Mouse (Mus musculus) monocyte, adult 2 months (primary cell): Measurements from ENCODE around the gene Traf2.

Experiments
- DNase-seq, 2 experiments: peaks; one replicate each; pipeline ENCODE4 v3.0.0; 2022; ENCODE audit warnings: low spot score in 2 of 2, low read depth in 1 of 2

Traf2 gene

DNA sequence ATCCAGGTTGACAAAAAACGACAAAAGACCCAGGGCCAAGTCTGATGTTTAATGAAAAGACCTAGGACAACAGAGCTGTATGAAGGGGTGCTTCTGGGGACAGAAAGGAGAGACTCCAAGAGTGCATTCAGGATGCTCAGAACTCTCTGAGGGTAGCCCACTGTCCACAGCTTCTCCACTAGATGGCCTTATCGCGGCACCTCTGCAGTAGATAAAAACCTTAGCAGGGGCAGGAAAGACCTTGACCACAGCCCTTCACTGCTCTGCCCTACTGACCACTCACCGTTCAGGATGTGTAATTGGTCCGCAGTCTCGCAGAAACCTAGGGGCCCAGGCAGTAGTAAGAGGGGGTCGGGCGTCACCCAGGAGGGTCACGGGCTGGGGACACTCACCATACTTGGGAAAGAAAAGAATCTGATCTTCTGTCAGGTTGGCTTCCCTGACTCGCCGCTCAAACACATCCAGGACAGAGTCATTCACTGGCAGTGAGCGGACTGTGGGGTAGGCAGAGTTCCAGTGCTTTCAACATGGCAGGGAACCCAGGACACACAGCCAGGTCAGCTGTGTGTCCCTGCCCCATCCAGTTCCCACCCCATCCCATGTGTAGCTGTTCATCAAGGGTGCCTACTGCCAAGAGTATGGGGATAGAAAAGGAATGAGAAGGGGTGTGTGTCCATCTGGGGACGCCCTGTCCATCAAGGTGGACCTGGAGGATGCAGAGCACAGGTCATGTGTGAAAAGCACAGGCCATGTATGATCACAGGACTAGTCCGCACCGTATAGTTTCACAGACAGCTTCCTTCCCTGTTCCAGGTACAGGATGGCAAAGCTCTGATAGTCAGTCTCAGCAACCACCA, 47.9 kb downstream of the Traf2 start:
- DNase-seq = no peak

DNA sequence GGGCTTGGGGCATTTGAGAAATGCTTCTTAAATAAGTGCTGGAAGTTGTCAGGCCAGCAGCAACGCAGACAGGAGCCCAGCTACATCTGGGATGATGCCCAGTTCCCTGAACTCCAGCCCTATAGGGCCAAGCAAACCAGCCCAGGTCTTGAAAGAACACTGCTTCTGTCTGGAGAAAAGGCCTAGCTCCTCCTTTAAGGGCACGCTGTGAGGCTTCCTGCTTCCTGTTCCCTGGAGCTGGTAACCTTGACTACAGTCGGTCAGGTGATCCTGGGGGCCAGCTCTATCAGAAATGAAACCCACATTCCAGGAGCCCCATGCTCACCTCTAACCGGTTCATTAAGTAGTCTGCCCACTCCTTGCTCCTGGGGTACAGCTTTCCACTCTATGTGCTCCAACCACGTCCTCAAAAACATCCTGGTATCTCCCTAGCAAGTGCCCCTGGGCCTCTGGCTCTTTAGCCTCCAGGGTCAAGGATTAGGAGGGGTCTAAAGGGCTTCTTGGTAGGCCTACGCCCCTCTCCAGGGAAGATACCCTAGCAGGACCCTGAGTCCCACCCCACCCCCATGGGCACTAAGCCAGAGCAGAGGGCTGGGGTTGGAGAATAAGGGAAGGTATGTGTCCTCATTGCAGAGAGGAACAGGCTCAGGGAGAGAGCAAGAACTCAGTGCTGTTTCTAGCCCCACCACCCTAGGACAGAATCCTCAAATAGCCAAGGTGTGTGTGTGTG, 48.7 kb downstream of the Traf2 start:
- DNase-seq = no peak

GRCm38 (mm10) chr2:25496462-25496861, 50.3 kb downstream of the Traf2 start:
- no peak for DNase-seq

DNA sequence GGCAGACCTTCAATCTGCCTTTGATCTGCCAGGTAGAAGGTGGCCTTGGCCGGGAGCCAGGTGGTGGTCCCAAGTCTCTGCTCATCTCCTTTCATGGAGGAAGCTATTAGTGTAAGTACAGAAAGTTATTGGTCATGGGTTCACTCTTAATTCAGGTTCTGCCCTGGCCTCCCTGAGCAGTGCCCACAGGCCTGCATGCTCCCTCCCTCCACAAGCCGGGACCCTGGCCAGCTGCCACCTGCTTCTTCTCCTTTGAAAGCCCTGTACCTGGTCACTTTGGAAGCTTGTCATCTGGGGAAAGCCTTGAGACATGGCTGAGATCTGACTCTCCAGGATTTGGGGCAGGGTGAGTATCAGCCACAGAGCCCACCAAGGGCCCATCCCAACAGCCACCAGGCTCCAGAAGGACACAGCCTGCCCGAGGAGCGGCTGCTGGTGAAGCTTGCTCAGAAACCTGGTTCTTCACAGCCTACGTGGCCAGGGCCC, 53.2 kb downstream of the Traf2 start, which contains the start of gene Lcn12:
Gene Lcn12, minus strand, starts transcription at position 436 of the 486 bp plus-strand sequence.
- no peak for DNase-seq

DNA sequence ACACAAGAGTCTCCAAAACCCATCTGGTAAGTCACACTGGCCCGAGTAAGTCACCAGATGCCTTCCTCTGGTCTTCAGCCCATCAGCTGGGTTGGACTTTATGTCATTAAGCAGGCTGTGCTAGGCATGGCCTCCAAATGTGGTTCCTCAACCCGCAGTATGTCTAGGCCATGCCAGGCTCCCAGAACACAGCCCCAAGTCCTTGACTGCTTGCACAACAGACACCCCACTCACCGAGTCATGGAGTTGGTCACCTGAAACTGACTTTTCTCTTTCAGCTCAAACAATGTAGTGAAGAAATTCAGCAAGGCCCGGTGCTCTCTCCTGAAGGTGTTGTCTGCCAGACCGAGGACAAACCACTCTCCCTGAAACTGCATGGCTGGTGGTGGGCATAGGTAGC, 53.8 kb downstream of the Traf2 start:
- DNase-seq = no peak

DNA sequence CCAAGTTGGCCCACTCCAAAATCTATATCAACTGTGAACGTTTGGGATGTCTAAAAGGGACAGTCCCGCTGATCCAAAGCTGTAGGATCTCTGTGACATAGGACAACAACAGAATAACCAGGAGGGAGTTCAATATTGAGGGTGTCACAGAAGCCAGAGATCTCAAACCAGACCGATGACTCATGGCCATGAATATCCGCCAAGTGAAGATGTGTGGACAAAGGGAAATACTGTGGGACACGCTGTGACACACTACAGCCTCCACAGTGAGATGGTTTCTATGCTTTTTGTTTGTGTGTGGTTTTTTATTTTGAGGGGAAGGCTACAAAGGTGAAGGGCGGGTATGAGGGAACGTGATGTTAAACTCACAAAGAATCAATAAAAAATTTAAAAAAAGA, 58.1 kb downstream of the Traf2 start:
- DNase-seq = no peak

DNA sequence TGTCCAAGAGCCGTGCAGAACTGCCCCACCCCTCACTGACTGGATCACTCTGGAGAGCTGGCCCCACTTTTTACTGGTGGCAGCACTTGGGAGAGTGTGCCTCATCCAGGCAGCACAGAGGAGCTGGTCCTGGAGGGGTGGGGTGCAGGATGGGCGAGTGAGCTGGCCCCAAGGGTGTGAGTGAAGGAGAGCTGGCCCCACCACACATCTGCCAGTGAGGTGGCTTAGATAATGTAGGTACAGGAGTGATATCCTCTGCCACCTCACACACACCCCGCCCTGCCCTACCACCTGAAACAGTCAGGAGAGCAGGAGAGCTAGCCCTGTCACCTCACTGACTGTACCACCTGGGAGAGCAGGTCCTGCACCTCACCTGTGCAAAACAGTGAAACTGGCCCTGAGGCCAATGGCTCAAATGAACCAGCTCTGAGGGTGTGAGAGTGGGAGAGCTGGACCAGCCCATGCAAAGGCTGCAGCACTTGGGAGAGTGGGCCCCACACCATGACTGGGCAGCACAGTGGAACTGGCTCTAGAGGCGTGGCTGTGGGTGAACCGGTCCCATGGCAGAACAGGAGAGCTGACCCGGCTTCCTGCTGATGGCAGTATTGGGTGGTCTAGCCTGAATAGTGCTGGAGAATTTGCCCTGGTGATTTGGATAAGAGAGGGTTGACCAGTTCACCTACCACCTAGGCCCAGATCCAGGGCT, 58.6 kb downstream of the Traf2 start:
- DNase-seq = no peak

- no peak for DNase-seq
Measured at GRCm38 (mm10) chr2:25484901-25485647, 61.7 kb downstream of the Traf2 start.

- DNase-seq = no peak
Measured at GRCm38 (mm10) chr2:25482969-25483368, 63.8 kb downstream of the Traf2 start.

GRCm38 (mm10) chr2:25480541-25480940, 66.2 kb downstream of the Traf2 start:
- no peak for DNase-seq

DNA sequence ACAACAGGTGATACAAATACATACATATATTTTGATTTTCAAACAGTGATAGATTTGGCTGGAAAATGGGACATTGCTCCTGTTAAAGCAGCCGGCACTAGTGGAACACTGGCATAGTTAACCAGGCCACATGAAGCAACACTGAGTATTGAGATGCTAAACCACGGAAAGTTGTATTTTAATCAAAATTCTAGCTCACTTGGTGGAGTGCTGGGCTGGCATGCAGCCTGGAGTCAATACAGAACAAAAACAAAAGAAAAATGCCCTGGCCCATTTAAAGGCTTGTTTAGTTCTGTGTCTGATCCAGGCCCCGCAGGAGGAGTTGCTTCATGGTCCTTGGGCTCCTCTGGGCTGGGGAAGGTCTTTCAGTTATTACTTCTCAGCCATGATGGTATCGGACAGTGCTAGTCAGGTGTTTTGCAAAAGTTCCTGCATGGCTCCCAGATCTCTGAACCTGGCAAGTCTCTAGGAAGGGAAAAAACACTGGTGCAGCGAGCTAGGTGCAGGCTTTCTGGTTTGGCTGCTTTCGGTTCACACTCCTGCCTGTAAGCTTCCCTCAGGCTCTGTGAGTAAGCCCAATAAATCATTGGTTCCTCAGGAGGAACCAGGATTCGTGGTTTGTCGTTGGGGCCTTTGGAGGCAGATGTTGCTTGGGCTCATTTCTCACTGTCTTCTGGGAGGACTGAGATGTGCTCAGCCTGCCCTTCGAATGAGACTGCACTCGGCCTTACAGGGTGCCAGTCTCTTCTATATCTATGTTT, 67.0 kb downstream of the Traf2 start:
- no peak for DNase-seq

DNA sequence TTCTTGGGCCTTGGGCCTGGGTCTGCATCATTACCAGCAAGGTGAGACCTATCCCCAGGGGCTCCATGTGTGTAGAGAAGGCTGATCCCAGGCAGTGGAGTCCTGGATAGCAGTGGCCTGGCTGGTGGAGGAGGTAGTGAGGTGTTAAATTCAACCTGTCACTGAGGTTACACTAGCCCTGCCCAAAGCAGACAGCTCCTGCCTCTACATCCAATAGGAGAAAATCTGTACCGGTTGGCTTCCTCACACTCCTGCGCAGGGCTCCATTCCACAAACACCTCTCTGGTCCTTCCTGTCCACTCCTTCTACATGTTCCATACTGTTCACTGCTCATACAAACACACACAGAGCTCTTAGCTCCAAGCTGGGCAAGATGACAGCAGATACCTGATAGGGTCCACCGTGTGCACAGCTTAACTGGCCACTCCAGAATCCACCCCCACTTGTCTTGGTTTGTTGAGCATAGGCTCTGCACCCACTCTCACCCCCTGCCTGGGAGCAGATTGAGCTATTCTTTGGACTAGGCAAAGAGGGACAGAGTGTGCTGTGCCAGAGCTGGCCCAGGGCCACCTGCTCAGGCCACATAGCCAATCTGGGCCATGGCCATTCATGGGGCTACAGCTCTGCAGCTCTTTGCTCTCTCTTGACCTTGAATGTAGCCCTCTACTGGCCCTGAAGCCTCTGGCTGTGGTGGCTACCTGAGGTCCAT, 68.6 kb downstream of the Traf2 start:
- no peak for DNase-seq

- DNase-seq = no peak
Measured at GRCm38 (mm10) chr2:25477541-25477940, 69.2 kb downstream of the Traf2 start.

GRCm38 (mm10) chr2:25472550-25472949, 74.2 kb downstream of the Traf2 start:
- no peak for DNase-seq

DNA sequence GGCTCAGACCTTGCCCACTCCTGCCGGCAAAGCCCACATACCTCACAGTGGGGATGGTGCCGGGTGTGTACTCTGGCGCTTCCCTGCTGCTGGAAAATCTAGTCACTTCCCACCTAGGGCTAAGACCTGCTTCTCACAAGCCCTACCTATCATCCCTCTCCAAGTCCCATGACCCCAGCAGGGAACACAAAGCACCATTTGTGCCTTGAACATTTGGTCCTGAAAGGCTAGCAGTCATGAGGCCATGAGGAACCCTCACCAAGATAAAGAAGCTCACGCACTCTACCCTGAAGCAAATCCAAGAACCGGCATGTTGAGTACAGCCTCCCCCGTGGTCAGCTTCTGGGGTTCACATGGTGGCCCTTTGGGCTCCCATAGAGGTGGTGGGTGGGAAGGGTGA, 76.8 kb downstream of the Traf2 start, which contains the start of gene Ptgds:
Gene Ptgds, minus strand, starts transcription at position 78 of the 400 bp plus-strand sequence.
- no peak for DNase-seq

DNA sequence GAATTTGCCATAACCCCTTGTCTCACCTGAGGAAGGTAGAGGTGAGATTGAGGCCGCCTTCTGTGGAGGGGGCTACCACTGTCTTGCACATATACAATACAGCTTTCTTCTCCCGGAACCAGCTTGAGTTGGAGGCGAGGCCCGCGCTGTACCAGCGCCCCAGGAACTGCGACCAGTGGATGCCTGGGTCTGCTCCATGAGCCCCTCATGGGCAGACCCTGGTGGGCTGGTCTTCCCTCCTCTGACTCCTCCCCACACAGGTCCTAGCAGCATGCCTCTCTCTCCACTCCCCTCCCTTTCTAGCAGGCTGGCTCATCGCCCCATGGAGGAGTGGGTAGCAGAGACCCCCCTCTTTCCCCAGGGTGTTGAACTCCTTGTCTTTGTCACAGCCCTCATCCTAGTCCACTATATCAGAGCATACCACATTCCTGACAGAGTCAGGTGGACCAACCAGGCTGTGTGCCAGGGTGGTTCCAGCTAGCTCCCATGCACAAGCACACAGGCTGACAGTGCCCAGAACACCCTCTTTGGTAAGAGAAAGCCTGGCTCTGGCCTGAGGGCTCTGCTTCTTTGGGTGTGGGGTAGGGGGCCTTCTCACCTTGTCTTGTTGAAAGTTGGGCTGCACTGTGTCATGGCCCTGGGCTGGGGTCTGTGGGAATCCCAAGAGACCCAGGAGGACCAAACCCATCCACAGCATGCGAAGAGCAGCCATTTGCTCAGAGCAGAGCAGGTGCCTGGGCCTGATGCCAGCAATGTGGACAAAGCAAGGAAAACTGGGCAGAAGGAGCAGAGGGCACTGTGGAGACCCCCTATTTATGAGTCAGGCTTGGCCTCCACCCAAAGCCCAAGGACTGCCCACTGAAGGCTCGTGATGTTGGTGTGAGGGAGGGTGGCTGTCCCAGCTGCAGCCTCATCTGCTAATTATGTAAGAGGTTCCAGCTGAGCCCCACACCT, 77.5 kb downstream of the Traf2 start:
- DNase-seq = no peak
